Mouse (Mus musculus) thymus, adult 2 months (tissue): ENCODE data around the gene Tubb1. TPM values are rescaled to one million over a fixed set of nuclear protein-coding genes. Genes with fewer than 3 reads are reported as not detected.

Experiments used
- DNase-seq: peaks from one replicate; pipeline ENCODE4 v3.0.0; 2021
- H3K27ac ChIP-seq: fragments of 200-500 bp; 2 replicates; pipeline ENCODE4 v1.5.1; 2012; ENCODE audit warnings: low read length, control low read depth; ENCODE audit not compliant: control insufficient read depth, insufficient read depth
- H3K27me3 ChIP-seq: fragments of 200-500 bp; 2 replicates; pipeline ENCODE4 v1.6.1; 2012; ENCODE audit warnings: mild to moderate bottlenecking, low read length, moderate library complexity, mixed read lengths; ENCODE audit not compliant: control insufficient read depth, insufficient read depth
- H3K36me3 ChIP-seq: fragments of 200-500 bp; 2 replicates; pipeline ENCODE4 v1.6.1; 2012; ENCODE audit warnings: mild to moderate bottlenecking, low read length, moderate library complexity; ENCODE audit not compliant: control insufficient read depth, insufficient read depth
- H3K4me1 ChIP-seq: fragments of 200-500 bp; replicated peaks from 2 replicates; pipeline ENCODE4 v1.6.1; 2012; ENCODE audit warnings: low read length; ENCODE audit not compliant: control insufficient read depth, insufficient read depth
- H3K4me3 ChIP-seq: fragments of 200-500 bp; 2 replicates; pipeline ENCODE4 v1.5.1; 2012; ENCODE audit warnings: mild to moderate bottlenecking, low read length, control low read depth, moderate library complexity; ENCODE audit not compliant: control insufficient read depth, insufficient read depth
- CTCF ChIP-seq: fragments of 200-500 bp; IDR thresholded peaks from 2 replicates; pipeline ENCODE4 v1.5.1; 2012; ENCODE audit warnings: mild to moderate bottlenecking, control low read depth, low read length, moderate library complexity, borderline replicate concordance; ENCODE audit not compliant: control insufficient read depth, poor library complexity, insufficient read depth; ENCODE audit errors: extremely low read depth
- POLR2A ChIP-seq: fragments of 200-500 bp; IDR thresholded peaks from 2 replicates; pipeline ENCODE4 v1.6.1; 2012; ENCODE audit warnings: mild to moderate bottlenecking, low read length, control low read depth, moderate library complexity; ENCODE audit not compliant: control insufficient read depth, poor library complexity, insufficient read depth; ENCODE audit errors: extremely low read depth
- WGBS: fragments of 180-500 bp; shearing (Covaris S2); methylation state at CpG from one replicate; pipeline ENCODE4 v1.1.7; 2018; 5-methylcytosine and 5-hydroxymethylcytosine counted together
- polyA plus RNA-seq: library from polyadenylated mRNA; depleted of rRNA; stranded (reverse); fragments of >200 nt; gene quantifications from 2 replicates; pipeline ENCODE4 v1.2.3, GENCODE M21; 2012

Tubb1 gene
- polyA plus RNA-seq, 1 experiment: 1.6 TPM

- 98% methylated on average over 11 of the region's 11 CpGs for WGBS
- no peak for DNase-seq
- H3K36me3 ChIP-seq: peaks cover 37% of the 10 kb centered on the region
- no peak overlapping the region for H3K4me3 ChIP-seq
- H3K4me1 ChIP-seq: no peaks in the 10 kb centered on the region
- no peak overlapping the region for H3K27ac ChIP-seq
- no peaks in the 10 kb centered on the region for H3K27me3 ChIP-seq
- TF ChIP-seq CTCF: no peak
- TF ChIP-seq POLR2A: no peak
These were observed 26.0 kb upstream of the Tubb1 start for GRCm38 (mm10) chr2:174424301-174425085.

GRCm38 (mm10) chr2:174426856-174427255 is 23.6 kb upstream of the Tubb1 start:
- no peak for TF ChIP-seq CTCF
- TF ChIP-seq POLR2A: no peak

GRCm38 (mm10) chr2:174428076-174428835 is 22.2 kb upstream of the Tubb1 start:
- TF ChIP-seq CTCF (no peak), POLR2A (no peak)
- Histone ChIP-seq H3K4me3 (no peak overlapping the region), H3K27ac (no peak overlapping the region), H3K4me1 (no peaks in the 10 kb centered on the region), H3K27me3 (no peaks in the 10 kb centered on the region), H3K36me3 (peaks cover 33% of the 10 kb centered on the region)
- no peak for DNase-seq
- WGBS: 97% methylated on average over 18 of the region's 18 CpGs

More at GRCm38 (mm10) chr2:174426856-174427255, 23.6 kb upstream of the Tubb1 start:
- Histone ChIP-seq H3K36me3 (peaks cover 37% of the 10 kb centered on the region), H3K4me1 (no peaks in the 10 kb centered on the region), H3K27me3 (no peaks in the 10 kb centered on the region), H3K27ac (no peak overlapping the region), H3K4me3 (no peak overlapping the region)
- 95% methylated on average over 12 of the region's 12 CpGs for WGBS
- no peak for DNase-seq

GRCm38 (mm10) chr2:174428996-174429591 is 21.4 kb upstream of the Tubb1 start:
- WGBS: 95% methylated on average over 10 of the region's 10 CpGs

GRCm38 (mm10) chr2:174434943-174435342 is 15.6 kb upstream of the Tubb1 start:
- Histone ChIP-seq H3K4me3 (no peak overlapping the region), H3K4me1 (peaks cover 27% of the 10 kb centered on the region), H3K27me3 (no peaks in the 10 kb centered on the region), H3K27ac (no peak overlapping the region), H3K36me3 (no peaks in the 10 kb centered on the region)
- no peak for TF ChIP-seq CTCF
- WGBS: 98% methylated on average over 9 of the region's 9 CpGs
- DNase-seq: no peak

More at GRCm38 (mm10) chr2:174428996-174429591, 21.4 kb upstream of the Tubb1 start:
- H3K27ac ChIP-seq: no peak overlapping the region
- no peaks in the 10 kb centered on the region for H3K4me1 ChIP-seq
- H3K36me3 ChIP-seq: peaks cover 33% of the 10 kb centered on the region
- no peak overlapping the region for H3K4me3 ChIP-seq
- no peak for TF ChIP-seq CTCF
- no peak for TF ChIP-seq POLR2A
- no peaks in the 10 kb centered on the region for H3K27me3 ChIP-seq
- no peak for DNase-seq

GRCm38 (mm10) chr2:174436076-174436701 is 14.3 kb upstream of the Tubb1 start:
- Histone ChIP-seq H3K4me1 (peaks cover 28% of the 10 kb centered on the region), H3K36me3 (no peaks in the 10 kb centered on the region), H3K27me3 (no peaks in the 10 kb centered on the region), H3K27ac (no peak overlapping the region), H3K4me3 (no peak overlapping the region)
- no peak for DNase-seq
- TF ChIP-seq POLR2A (no peak), CTCF (no peak)
- WGBS: 74% methylated on average over 26 of the region's 26 CpGs
